ENCODE assay signal across 26 mouse cellular contexts in genomic region chrX:130279144-130279543, GRCm38 (mm10).
"Had no signal": no experiment of that assay in that cellular context is flagged by ENCODE, and none has a peak within 500 bp of the region (broad histone marks: within the 10 kb centered on the region; RNA-seq: fewer than 3 reads in every experiment).

No protein-coding gene starts in this region.

- H3K4me1 ChIP-seq: heart, embryonic 13.5 days; heart, embryonic 15.5 days; hindbrain, embryonic 13.5 days; hindbrain, embryonic 15.5 days; kidney, embryonic 15.5 days; limb, embryonic 13.5 days; limb, embryonic 15.5 days had no signal

- H3K9ac ChIP-seq: heart, embryonic 13.5 days; heart, embryonic 15.5 days; hindbrain, embryonic 13.5 days; hindbrain, embryonic 15.5 days; kidney, embryonic 15.5 days; limb, embryonic 13.5 days; limb, embryonic 15.5 days had no signal

- H3K27ac ChIP-seq: heart, adult 2 months; heart, embryonic 13.5 days; heart, embryonic 15.5 days; hindbrain, embryonic 13.5 days; hindbrain, embryonic 15.5 days; hindbrain, postnatal 0 days; kidney, embryonic 15.5 days; kidney, postnatal 0 days; limb, embryonic 13.5 days; limb, embryonic 15.5 days had no signal

- H3K4me3 ChIP-seq: heart, adult 2 months; heart, embryonic 13.5 days; heart, embryonic 15.5 days; hindbrain, embryonic 13.5 days; hindbrain, embryonic 15.5 days; kidney, embryonic 15.5 days; limb, embryonic 13.5 days; limb, embryonic 15.5 days had no signal

- H3K9me3 ChIP-seq: heart, embryonic 13.5 days; heart, embryonic 15.5 days; hindbrain, embryonic 13.5 days; hindbrain, embryonic 15.5 days; kidney, embryonic 15.5 days; limb, embryonic 13.5 days; limb, embryonic 15.5 days had no signal

- H3K27me3 ChIP-seq: heart, embryonic 13.5 days; heart, embryonic 15.5 days; hindbrain, embryonic 13.5 days; hindbrain, embryonic 15.5 days; kidney, embryonic 15.5 days; limb, embryonic 13.5 days; limb, embryonic 15.5 days had no signal

- H3K4me2 ChIP-seq: heart, embryonic 11.5 days; heart, embryonic 13.5 days; heart, embryonic 15.5 days; hindbrain, embryonic 13.5 days; hindbrain, embryonic 15.5 days; kidney, embryonic 15.5 days; limb, embryonic 13.5 days; limb, embryonic 15.5 days; liver, embryonic 11.5 days had no signal

- ATAC-seq: hindbrain, postnatal 0 days; intestine, embryonic 16.5 days had no signal

- DNase-seq: gastrocnemius, postnatal 14 days; gastrocnemius, postnatal 36 days; heart, adult 11 months; heart, adult 2 months; heart, postnatal 14 days; heart, postnatal 36 days; kidney, adult 11 months; kidney, adult 2 months; kidney, adult 9 months; kidney, postnatal 14 days; kidney, postnatal 36 days; layer of hippocampus, adult 9-11 months; layer of hippocampus, postnatal 36 days; left cerebral cortex, postnatal 4 days had no signal

- H3K36me3 ChIP-seq: heart, embryonic 13.5 days; heart, embryonic 15.5 days; hindbrain, embryonic 13.5 days; hindbrain, embryonic 15.5 days; kidney, embryonic 15.5 days; limb, embryonic 13.5 days; limb, embryonic 15.5 days had no signal
